Mouse (Mus musculus) midbrain, embryonic 10.5 days (tissue): Measurements from ENCODE around the gene Tgds. TPM values are rescaled to one million over a fixed set of nuclear protein-coding genes. Genes with fewer than 3 reads are reported as not detected.

Experiments
- DNase-seq: peaks from one replicate; pipeline ENCODE4 v3.0.0-alpha.2; 2017; ENCODE audit warnings: low spot score
- H3K27ac ChIP-seq: fragments of 300-500 bp; sonication (generic); replicated peaks from 2 replicates; pipeline ENCODE4 v1.5.1; 2016; ENCODE audit warnings: mild to moderate bottlenecking
- H3K27me3 ChIP-seq: fragments of 300-500 bp; sonication (generic); 2 replicates; pipeline ENCODE4 v1.6.1; 2016; ENCODE audit warnings: low read depth, mild to moderate bottlenecking; ENCODE audit not compliant: poor library complexity, severe bottlenecking
- H3K36me3 ChIP-seq: fragments of 300-500 bp; sonication (generic); 2 replicates; pipeline ENCODE4 v1.6.1; 2016; ENCODE audit warnings: mild to moderate bottlenecking, moderate library complexity
- H3K4me1 ChIP-seq: fragments of 300-500 bp; sonication (generic); 2 replicates; pipeline ENCODE4 v1.6.1; 2016
- H3K4me3 ChIP-seq: fragments of 300-500 bp; sonication (generic); 2 replicates; pipeline ENCODE4 v1.5.1; 2016; ENCODE audit warnings: mild to moderate bottlenecking, moderate library complexity
- H3K9me3 ChIP-seq: fragments of 300-500 bp; sonication (generic); replicated peaks from 2 replicates; pipeline ENCODE4 v1.6.1; 2016; ENCODE audit warnings: mild to moderate bottlenecking
- WGBS: fragments of 180-500 bp; shearing (Covaris S2); methylation state at CpG from one replicate; pipeline ENCODE4 v1.1.7; 2016; 5-methylcytosine and 5-hydroxymethylcytosine counted together
- polyA plus RNA-seq: library from polyadenylated mRNA; unstranded; fragments of >200 nt; fragmentation: Nextera tagmentation; extraction: Ambion mirVana; gene quantifications from 2 replicates; pipeline ENCODE4 v1.2.1, GENCODE M21; 2016

The Tgds gene
- polyA plus RNA-seq = 28.3 and 29.1 TPM in 2 replicates

- DNase-seq = peak; percentile 99
- Histone ChIP-seq H3K27me3 (peaks cover 15% of the 10 kb centered on the region), H3K9me3 (no peaks in the 10 kb centered on the region), H3K27ac (peak within 1 kb of the TSS; percentile 84), H3K36me3 (peaks cover 20% of the 10 kb centered on the region), H3K4me1 (peaks cover 33% of the 10 kb centered on the region), H3K4me3 (peak within 1 kb of the TSS; percentile 80)
- WGBS = under 1% methylated on average over 28 of the region's 28 CpGs
Measured at GRCm38 (mm10) chr14:118132642-118132977, at the start of gene Tgds. Gene Tgds, minus strand, starts transcription at chr14:118132755.

- Histone ChIP-seq H3K36me3 (no peaks in the 10 kb centered on the region), H3K4me3 (peak overlapping the region; percentile 61), H3K27me3 (0 out of 2 replicates have a peak, but pooled peaks cover under 1% of the 10 kb centered on the region), H3K27ac (peak overlapping the region; percentile 94), H3K9me3 (no peaks in the 10 kb centered on the region), H3K4me1 (peaks cover 20% of the 10 kb centered on the region)
- peak; percentile 48 for DNase-seq
- 4% methylated on average over 10 of the region's 10 CpGs for WGBS
Measured at GRCm38 (mm10) chr14:118180711-118181177, 48.2 kb upstream of the Tgds start.

GRCm38 (mm10) chr14:118180117-118180557 is 47.6 kb upstream of the Tgds start:
- WGBS = under 1% methylated on average over 20 of the region's 20 CpGs
- Histone ChIP-seq H3K36me3 (no peaks in the 10 kb centered on the region), H3K9me3 (no peaks in the 10 kb centered on the region), H3K27ac (peak overlapping the region; percentile 94), H3K4me1 (peaks cover 20% of the 10 kb centered on the region), H3K27me3 (no peaks in the 10 kb centered on the region; the same call in 1 of the 2 replicates), H3K4me3 (peak overlapping the region; percentile 61)
- DNase-seq = peak; percentile 83

- Histone ChIP-seq H3K4me1 (peaks cover 20% of the 10 kb centered on the region), H3K9me3 (no peaks in the 10 kb centered on the region), H3K27me3 (no peaks in the 10 kb centered on the region; the same call in 1 of the 2 replicates), H3K36me3 (no peaks in the 10 kb centered on the region), H3K4me3 (peak overlapping the region; percentile 61), H3K27ac (peak overlapping the region; percentile 94)
- 34% methylated on average over 7 of the region's 7 CpGs for WGBS
- no peak for DNase-seq
Measured at GRCm38 (mm10) chr14:118179701-118180100, 47.1 kb upstream of the Tgds start.

GRCm38 (mm10) chr14:118179251-118179650 is 46.7 kb upstream of the Tgds start:
- H3K4me3 ChIP-seq = no peak overlapping the region
- no peaks in the 10 kb centered on the region for H3K9me3 ChIP-seq
- H3K27me3 ChIP-seq = no peaks in the 10 kb centered on the region; the same call in 1 of the 2 replicates
- WGBS = 67% methylated on average over 1 of the region's 1 CpGs
- DNase-seq = no peak
- H3K4me1 ChIP-seq = peaks cover 20% of the 10 kb centered on the region
- H3K36me3 ChIP-seq = no peaks in the 10 kb centered on the region
- H3K27ac ChIP-seq = peak overlapping the region; percentile 38; the same call in 1 of the 2 replicates

- DNase-seq = no peak
- Histone ChIP-seq H3K27ac (no peak overlapping the region), H3K9me3 (no peaks in the 10 kb centered on the region), H3K27me3 (peaks cover 8% of the 10 kb centered on the region), H3K36me3 (no peaks in the 10 kb centered on the region), H3K4me3 (no peak overlapping the region), H3K4me1 (peaks cover 46% of the 10 kb centered on the region)
- 91% methylated on average over 12 of the region's 12 CpGs for WGBS
Measured at GRCm38 (mm10) chr14:118175694-118176085, 43.1 kb upstream of the Tgds start.

- Histone ChIP-seq H3K4me3 (no peak overlapping the region), H3K27me3 (peaks cover 13% of the 10 kb centered on the region), H3K9me3 (no peaks in the 10 kb centered on the region), H3K4me1 (peaks cover 42% of the 10 kb centered on the region), H3K36me3 (no peaks in the 10 kb centered on the region), H3K27ac (no peak overlapping the region)
- DNase-seq = no peak
- 91% methylated on average over 30 of the region's 30 CpGs for WGBS
Measured at GRCm38 (mm10) chr14:118175071-118175693, 42.6 kb upstream of the Tgds start.

- peaks cover 33% of the 10 kb centered on the region for H3K4me1 ChIP-seq
- 71% methylated on average over 11 of the region's 11 CpGs for WGBS
- peaks cover 10% of the 10 kb centered on the region for H3K36me3 ChIP-seq
- H3K27ac ChIP-seq = no peak overlapping the region
- H3K9me3 ChIP-seq = no peaks in the 10 kb centered on the region; the same call in 1 of the 2 replicates
- no peak overlapping the region for H3K4me3 ChIP-seq
- no peak for DNase-seq
- H3K27me3 ChIP-seq = peaks cover 23% of the 10 kb centered on the region
Measured at GRCm38 (mm10) chr14:118173590-118174203, 41.1 kb upstream of the Tgds start.

- peaks cover 29% of the 10 kb centered on the region for H3K4me1 ChIP-seq
- WGBS = 91% methylated on average over 4 of the region's 4 CpGs
- peaks cover 23% of the 10 kb centered on the region for H3K27me3 ChIP-seq
- H3K27ac ChIP-seq = no peak overlapping the region
- no peak overlapping the region for H3K4me3 ChIP-seq
- peaks cover 2% of the 10 kb centered on the region; the same call in 1 of the 2 replicates for H3K9me3 ChIP-seq
- H3K36me3 ChIP-seq = peaks cover 19% of the 10 kb centered on the region
- DNase-seq = no peak
Measured at GRCm38 (mm10) chr14:118168776-118169175, 36.2 kb upstream of the Tgds start.

GRCm38 (mm10) chr14:118162640-118163039 is 30.1 kb upstream of the Tgds start:
- Histone ChIP-seq H3K9me3 (no peaks in the 10 kb centered on the region), H3K36me3 (peaks cover 62% of the 10 kb centered on the region), H3K4me1 (no peaks in the 10 kb centered on the region), H3K27ac (no peak overlapping the region), H3K4me3 (no peak overlapping the region), H3K27me3 (no peaks in the 10 kb centered on the region)
- DNase-seq = no peak
- WGBS = 79% methylated on average over 14 of the region's 14 CpGs

GRCm38 (mm10) chr14:118161751-118162150 is 29.2 kb upstream of the Tgds start:
- H3K9me3 ChIP-seq = no peaks in the 10 kb centered on the region
- WGBS = 92% methylated on average over 3 of the region's 3 CpGs
- peaks cover 63% of the 10 kb centered on the region for H3K36me3 ChIP-seq
- H3K4me3 ChIP-seq = no peak overlapping the region
- no peaks in the 10 kb centered on the region for H3K27me3 ChIP-seq
- no peaks in the 10 kb centered on the region for H3K4me1 ChIP-seq
- DNase-seq = no peak
- no peak overlapping the region for H3K27ac ChIP-seq

- Histone ChIP-seq H3K4me3 (no peak overlapping the region), H3K9me3 (no peaks in the 10 kb centered on the region), H3K27me3 (no peaks in the 10 kb centered on the region), H3K27ac (no peak overlapping the region), H3K36me3 (peaks cover 79% of the 10 kb centered on the region), H3K4me1 (no peaks in the 10 kb centered on the region)
- peak; percentile 65 for DNase-seq
- 26% methylated on average over 5 of the region's 5 CpGs for WGBS
Measured at GRCm38 (mm10) chr14:118157146-118157545, 24.6 kb upstream of the Tgds start.

- DNase-seq = no peak
- no peaks in the 10 kb centered on the region for H3K4me1 ChIP-seq
- WGBS = 86% methylated on average over 10 of the region's 10 CpGs
- H3K9me3 ChIP-seq = no peaks in the 10 kb centered on the region
- no peak overlapping the region for H3K4me3 ChIP-seq
- no peaks in the 10 kb centered on the region for H3K27me3 ChIP-seq
- H3K27ac ChIP-seq = no peak overlapping the region
- peaks cover 75% of the 10 kb centered on the region for H3K36me3 ChIP-seq
Measured at GRCm38 (mm10) chr14:118156740-118157139, 24.2 kb upstream of the Tgds start.
